Mouse (Mus musculus): Measurements from ENCODE around the gene Slc30a6.
"Not testable (repeated sequence)": the region's sequence is repeated elsewhere in the genome, so short reads cannot be mapped to it uniquely, and the experiment has no call there.

Slc30a6 gene

GRCm38 (mm10) chr17:74449776-74450175, 54.4 kb downstream of the Slc30a6 start:
- no peak for DNase-seq (ENCODE audit: low spot score)

GRCm38 (mm10) chr17:74453928-74454327, 58.5 kb downstream of the Slc30a6 start:
- no peak for DNase-seq (ENCODE audit: low spot score)

- no peak for DNase-seq (ENCODE audit: low spot score)
These were observed 59.3 kb downstream of the Slc30a6 start for GRCm38 (mm10) chr17:74454660-74455059.

GRCm38 (mm10) chr17:74455426-74455825, 60.0 kb downstream of the Slc30a6 start:
- DNase-seq (ENCODE audit: low spot score) = no peak

- no peak for DNase-seq (ENCODE audit: low spot score)
These were observed 61.4 kb downstream of the Slc30a6 start for GRCm38 (mm10) chr17:74456825-74457224.

GRCm38 (mm10) chr17:74457972-74458677, 62.7 kb downstream of the Slc30a6 start:
- no peak for DNase-seq (ENCODE audit: low spot score)

GRCm38 (mm10) chr17:74458711-74459408, 63.5 kb downstream of the Slc30a6 start, which contains the start of gene Nlrc4:
Nlrc4 (minus strand) TSS chr17:74459142.
- DNase-seq (ENCODE audit: low spot score) = no peak

GRCm38 (mm10) chr17:74463510-74463909, 68.1 kb downstream of the Slc30a6 start:
- no peak for DNase-seq (ENCODE audit: low spot score)

GRCm38 (mm10) chr17:74467981-74468380, 72.6 kb downstream of the Slc30a6 start:
- not testable (repeated sequence) for DNase-seq (ENCODE audit: low spot score)

- not testable (repeated sequence) for DNase-seq (ENCODE audit: low spot score)
These were observed 74.7 kb downstream of the Slc30a6 start for GRCm38 (mm10) chr17:74470133-74470532.
